Mouse (Mus musculus) embryonic fibroblast, embryonic 13.5 days (primary cell): ENCODE results near the gene St8sia1.

ENCODE experiments used
- CTCF ChIP-seq: IDR thresholded peaks from 2 replicates; pipeline ENCODE4 v1.5.1; 2011; ENCODE audit warnings: mild to moderate bottlenecking, control low read depth, low read length, moderate library complexity, borderline replicate concordance; ENCODE audit not compliant: insufficient read depth
- POLR2A ChIP-seq: IDR thresholded peaks from 2 replicates; pipeline ENCODE4 v1.6.1; 2011; ENCODE audit warnings: low read depth, mild to moderate bottlenecking, control low read depth, low read length, moderate library complexity

- TF ChIP-seq POLR2A (no peak), CTCF (no peak)
These were observed 162.6 kb downstream of the St8sia1 start for GRCm38 (mm10) chr6:142801687-142802086.
